Mouse (Mus musculus) heart, adult 2 months (tissue): ENCODE measurements around the gene S100a13. TPM values are rescaled to one million over a fixed set of nuclear protein-coding genes. Genes with fewer than 3 reads are reported as not detected.

Experiments used
- DNase-seq, 2 experiments: peaks; one replicate each; pipeline ENCODE4 v3.0.0; 2021
- H3K27ac ChIP-seq: fragments of 200-600 bp; 2 replicates; pipeline ENCODE4 v1.8.1; 2022
- H3K27me3 ChIP-seq: fragments of 200-500 bp; 2 replicates; pipeline ENCODE4 v1.6.1; 2012; ENCODE audit warnings: mild to moderate bottlenecking, low read length, inconsistent platforms, mixed read lengths; ENCODE audit not compliant: control insufficient read depth, insufficient read depth
- H3K36me3 ChIP-seq: fragments of 200-500 bp; 2 replicates; pipeline ENCODE4 v1.6.1; 2012; ENCODE audit warnings: low read length, inconsistent platforms; ENCODE audit not compliant: control insufficient read depth, insufficient read depth
- H3K4me1 ChIP-seq: fragments of 200-500 bp; 2 replicates; pipeline ENCODE4 v1.6.1; 2011; ENCODE audit warnings: low read length; ENCODE audit not compliant: control insufficient read depth, insufficient read depth
- H3K4me3 ChIP-seq: fragments of 200-600 bp; 2 replicates; pipeline ENCODE4 v1.8.1; 2022
- H3K79me2 ChIP-seq: fragments of 200-500 bp; replicated peaks from 2 replicates; pipeline ENCODE4 v1.6.1; 2012; ENCODE audit warnings: mild to moderate bottlenecking, inconsistent platforms, low read length, moderate library complexity, mixed read lengths; ENCODE audit not compliant: control insufficient read depth, insufficient read depth
- H3K9ac ChIP-seq: fragments of 200-500 bp; 2 replicates; pipeline ENCODE4 v1.6.1; 2012; ENCODE audit warnings: low read depth, mild to moderate bottlenecking, control low read depth, inconsistent platforms, low read length, mixed read lengths
- CTCF ChIP-seq: fragments of 200-600 bp; IDR thresholded peaks from 2 replicates; pipeline ENCODE4 v1.8.1; 2022; ENCODE audit warnings: antibody characterized with exemption, mild to moderate bottlenecking, moderate library complexity
- EP300 ChIP-seq: fragments of 200-500 bp; IDR thresholded peaks from 2 replicates; pipeline ENCODE4 v1.6.1; 2011; ENCODE audit warnings: low read depth, low read length, control low read depth; ENCODE audit not compliant: insufficient read depth
- POLR2A ChIP-seq: fragments of 200-500 bp; IDR thresholded peaks from 2 replicates; pipeline ENCODE4 v1.6.1; 2011; ENCODE audit warnings: mild to moderate bottlenecking, low read depth, low read length, control low read depth; ENCODE audit not compliant: insufficient read depth
- WGBS: fragments of 180-500 bp; shearing (Covaris S2); methylation state at CpG from one replicate; pipeline ENCODE4 v1.1.7; 2018; 5-methylcytosine and 5-hydroxymethylcytosine counted together
- intact Hi-C: fragments of 180-260 bp; cut with DNase I; formaldehyde crosslinking; loops from one replicate; pipeline ENCODE4 v1.15.1; 2025
- polyA plus RNA-seq: library from polyadenylated mRNA; depleted of rRNA; stranded (reverse); fragments of >200 nt; gene quantifications from 2 replicates; pipeline ENCODE4 v1.2.3, GENCODE M21; 2012
- total RNA-seq, 2 experiments: library from RNA; stranded (reverse); gene quantifications; 2 replicates each; pipeline ENCODE4 v1.2.3; 2021

The S100a13 gene
- total and polyA plus RNA-seq, 3 experiments, result 28.3 to 56.7 (median 29.6) TPM

DNA sequence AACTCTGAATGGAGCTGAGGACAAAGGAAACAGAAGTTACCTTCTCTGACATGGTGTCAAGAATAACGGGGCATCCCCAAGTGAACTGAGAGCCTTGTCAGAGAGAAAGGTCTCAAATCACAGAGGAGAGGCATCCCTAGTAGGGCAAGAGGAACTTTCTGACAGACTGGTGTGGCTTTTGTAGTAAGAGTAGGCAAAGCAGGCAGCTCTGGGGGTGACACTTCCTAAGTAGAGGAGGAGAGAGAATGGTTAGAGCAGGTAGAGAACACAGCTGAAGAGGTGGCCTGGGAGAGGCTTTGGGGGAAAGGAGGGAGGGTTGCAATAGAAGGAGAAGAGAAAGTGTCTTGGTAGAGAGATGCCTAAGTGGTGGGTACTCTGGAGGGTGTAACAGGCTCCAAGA lies 21.2 kb downstream of the S100a13 start:
- WGBS, result 44% methylated on average over 1 of the region's 1 CpGs
- no peak for DNase-seq

GRCm38 (mm10) chr3:90537141-90537904 lies 23.1 kb downstream of the S100a13 start, which contains the start of gene S100a16:
Gene S100a16 (plus strand): TSS chr3:90537254.
- H3K4me1 ChIP-seq, result peaks cover 10% of the 10 kb centered on the region
- H3K9ac ChIP-seq, result peak within 1 kb of the TSS; percentile 69
- H3K4me3 ChIP-seq, result peak within 1 kb of the TSS; percentile 67
- no peak for TF ChIP-seq CTCF
- 0 out of 2 replicates have a peak, but pooled peaks have one; percentile 19 for TF ChIP-seq EP300
- TF ChIP-seq POLR2A, result peak; percentile 84
- H3K79me2 ChIP-seq, result peaks cover 3% of the 10 kb centered on the region; the same call in 1 of the 2 replicates
- intact Hi-C loops, result no loop called here
- DNase-seq, result peak; percentile 84 to 88
- no peaks in the 10 kb centered on the region for H3K36me3 ChIP-seq
- WGBS, result 38% methylated on average over 10 of the region's 10 CpGs
- H3K27ac ChIP-seq, result peak within 1 kb of the TSS; percentile 94
- H3K27me3 ChIP-seq, result no peaks in the 10 kb centered on the region

More for the DNA sequence above, 21.2 kb downstream of the S100a13 start:
- Histone ChIP-seq H3K4me3 (no peak overlapping the region), H3K79me2 (peaks cover 3% of the 10 kb centered on the region; the same call in 1 of the 2 replicates), H3K27me3 (no peaks in the 10 kb centered on the region), H3K27ac (no peak overlapping the region), H3K4me1 (peaks cover 5% of the 10 kb centered on the region), H3K9ac (no peak overlapping the region), H3K36me3 (no peaks in the 10 kb centered on the region)
- no peak for TF ChIP-seq POLR2A
- no peak for TF ChIP-seq EP300
- TF ChIP-seq CTCF, result no peak
- intact Hi-C loops, result no loop called here

DNA sequence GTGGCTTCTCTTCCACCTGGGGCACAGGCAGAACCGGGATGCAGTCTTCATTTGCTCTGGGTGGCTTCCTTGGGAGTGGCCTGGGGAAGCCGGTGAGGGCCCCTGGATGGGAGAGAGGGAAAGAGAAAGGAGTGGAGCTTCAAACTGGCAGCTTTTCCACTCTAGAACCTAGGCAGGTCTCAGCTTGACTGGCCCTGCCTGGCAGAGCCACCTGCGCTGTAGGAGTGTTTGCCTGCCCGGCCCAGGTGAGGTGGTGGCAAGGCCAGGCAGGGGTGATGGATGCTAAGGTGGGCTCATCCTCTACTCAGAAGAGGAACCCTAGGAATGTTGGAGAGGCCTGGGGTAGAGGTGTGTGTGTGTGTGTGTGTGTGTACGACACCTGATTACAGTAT lies 23.7 kb downstream of the S100a13 start:
- peaks cover 3% of the 10 kb centered on the region; the same call in 1 of the 2 replicates for H3K79me2 ChIP-seq
- 63% methylated on average over 5 of the region's 5 CpGs for WGBS
- TF ChIP-seq CTCF (no peak), POLR2A (no peak), EP300 (no peak)
- H3K9ac ChIP-seq, result peak overlapping the region; percentile 69
- H3K4me3 ChIP-seq, result peak overlapping the region; percentile 67
- no peak for DNase-seq
- peaks cover 10% of the 10 kb centered on the region for H3K4me1 ChIP-seq
- H3K36me3 ChIP-seq, result no peaks in the 10 kb centered on the region
- no peaks in the 10 kb centered on the region for H3K27me3 ChIP-seq
- intact Hi-C loops, result no loop called here
- H3K27ac ChIP-seq, result peak overlapping the region; percentile 94

DNA sequence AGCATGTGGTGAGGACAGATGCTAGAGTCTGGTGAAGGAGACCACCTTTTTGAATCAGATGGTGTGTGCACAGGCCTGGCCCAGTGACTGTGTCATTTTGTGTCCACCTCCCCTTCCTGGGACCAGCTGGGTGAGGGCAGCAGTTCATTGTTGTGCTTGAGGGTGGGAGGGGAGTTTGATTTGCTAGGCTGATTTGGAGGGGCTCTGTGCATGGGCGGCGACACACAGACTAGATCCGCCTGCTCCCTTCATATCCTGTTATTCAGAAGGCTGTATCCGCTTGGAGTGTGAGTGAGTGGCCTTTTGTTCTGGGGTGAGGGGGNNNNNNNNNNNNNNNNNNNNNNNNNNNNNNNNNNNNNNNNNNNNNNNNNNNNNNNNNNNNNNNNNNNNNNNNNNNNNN lies 26.7 kb downstream of the S100a13 start:
- H3K4me3 ChIP-seq, result peak overlapping the region; percentile 52
- WGBS, result 48% methylated on average over 4 of the region's 4 CpGs
- peak overlapping the region; percentile 96 for H3K27ac ChIP-seq
- H3K27me3 ChIP-seq, result no peaks in the 10 kb centered on the region
- H3K79me2 ChIP-seq, result peaks cover 3% of the 10 kb centered on the region; the same call in 1 of the 2 replicates
- peak overlapping the region; percentile 79 for H3K9ac ChIP-seq
- peak; percentile 68 to 69 for DNase-seq
- H3K36me3 ChIP-seq, result no peaks in the 10 kb centered on the region
- intact Hi-C loops, result loop anchor here (2.0 kb wide), 1 partner anchor 16 kb away; no protein-coding TSS in a partner anchor
- H3K4me1 ChIP-seq, result peaks cover 10% of the 10 kb centered on the region
- no peak for TF ChIP-seq CTCF
- peak; percentile 91 for TF ChIP-seq POLR2A
- TF ChIP-seq EP300, result peak; percentile 74

DNA sequence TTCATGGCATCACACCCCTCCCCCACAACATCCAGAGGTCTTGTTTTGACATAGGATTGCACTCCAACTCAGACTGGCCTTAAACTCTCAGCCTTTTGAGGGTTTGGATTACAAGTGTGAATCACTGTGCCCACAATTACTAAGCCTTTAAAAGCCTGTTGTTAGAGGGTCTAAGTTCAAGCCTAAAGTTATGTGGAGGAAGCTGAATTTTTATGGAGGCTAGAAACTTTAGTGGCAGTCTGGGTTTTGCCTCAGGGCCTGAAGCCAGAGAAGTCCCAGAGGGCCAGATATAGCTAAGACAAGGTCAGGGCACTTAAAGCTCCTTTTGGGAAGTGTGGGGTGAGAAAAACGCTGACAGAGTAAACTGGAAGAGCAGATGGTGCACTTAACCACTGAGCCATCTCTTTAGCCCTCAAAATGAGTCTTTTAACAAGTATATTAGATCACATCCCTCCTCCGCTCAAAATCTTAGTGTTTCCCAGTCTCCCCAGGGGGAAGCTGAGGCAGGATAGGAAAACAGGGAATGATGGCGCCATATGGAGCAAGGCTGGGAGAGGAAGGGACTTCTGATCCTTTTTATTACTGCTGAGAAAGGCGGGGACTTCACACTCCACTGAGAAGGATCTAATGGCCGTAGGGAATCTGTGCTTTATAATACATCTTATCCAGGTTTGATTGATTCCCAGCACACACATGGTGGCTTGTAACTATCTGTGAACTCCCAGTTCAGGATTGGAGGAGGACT lies 35.6 kb downstream of the S100a13 start:
- 63% methylated on average over 5 of the region's 5 CpGs for WGBS
- Histone ChIP-seq H3K4me3 (no peak overlapping the region), H3K9ac (no peak overlapping the region), H3K27me3 (no peaks in the 10 kb centered on the region), H3K36me3 (no peaks in the 10 kb centered on the region), H3K27ac (no peak overlapping the region), H3K79me2 (no peaks in the 10 kb centered on the region), H3K4me1 (peaks cover 1% of the 10 kb centered on the region; the same call in 1 of the 2 replicates)
- no peak for TF ChIP-seq CTCF
- no peak for TF ChIP-seq EP300
- TF ChIP-seq POLR2A, result no peak
- DNase-seq, result no peak
- intact Hi-C loops, result no loop called here
